Mouse (Mus musculus) midbrain, embryonic 12.5 days (tissue): ENCODE results near the gene Clba1. TPM values are rescaled to one million over a fixed set of nuclear protein-coding genes. Genes with fewer than 3 reads are reported as not detected.

Experiments
- ATAC-seq: fragments of 200-750 bp; cut with Nextera tagmentation; 2 replicates; pipeline ENCODE4 v1.8.0; 2017; ENCODE audit warnings: low read depth, moderate TSS enrichment, moderate library complexity; ENCODE audit not compliant: low FRiP score
- H3K27ac ChIP-seq: fragments of 300-500 bp; sonication (generic); replicated peaks from 2 replicates; pipeline ENCODE4 v1.5.1; 2016; ENCODE audit warnings: mild to moderate bottlenecking
- H3K27me3 ChIP-seq: fragments of 300-500 bp; sonication (generic); 2 replicates; pipeline ENCODE4 v1.6.1; 2016; ENCODE audit warnings: mild to moderate bottlenecking
- H3K36me3 ChIP-seq: fragments of 300-500 bp; sonication (generic); 2 replicates; pipeline ENCODE4 v1.6.1; 2016
- H3K4me1 ChIP-seq: fragments of 300-500 bp; sonication (generic); 2 replicates; pipeline ENCODE4 v1.6.1; 2016
- H3K4me2 ChIP-seq: fragments of 300-500 bp; sonication (generic); replicated peaks from 2 replicates; pipeline ENCODE4 v1.6.1; 2016; ENCODE audit warnings: mild to moderate bottlenecking, moderate library complexity
- H3K4me3 ChIP-seq: fragments of 300-500 bp; sonication (generic); 2 replicates; pipeline ENCODE4 v1.5.1; 2016; ENCODE audit warnings: mild to moderate bottlenecking
- H3K9ac ChIP-seq: fragments of 300-500 bp; sonication (generic); replicated peaks from 2 replicates; pipeline ENCODE4 v1.6.1; 2016; ENCODE audit warnings: mild to moderate bottlenecking, moderate library complexity
- H3K9me3 ChIP-seq: fragments of 300-500 bp; sonication (generic); 2 replicates; pipeline ENCODE4 v1.6.1; 2016; ENCODE audit warnings: mild to moderate bottlenecking
- WGBS: fragments of 180-500 bp; shearing (Covaris S2); methylation state at CpG from one replicate; pipeline ENCODE4 v1.1.7; 2016; 5-methylcytosine and 5-hydroxymethylcytosine counted together
- polyA plus RNA-seq: library from polyadenylated mRNA; unstranded; fragments of >200 nt; fragmentation: Nextera tagmentation; extraction: Ambion mirVana; gene quantifications from 2 replicates; pipeline ENCODE4 v1.2.1, GENCODE M21; 2016

The Clba1 gene
- polyA plus RNA-seq, 1 experiment from 2014 or later = 16.7 TPM

DNA sequence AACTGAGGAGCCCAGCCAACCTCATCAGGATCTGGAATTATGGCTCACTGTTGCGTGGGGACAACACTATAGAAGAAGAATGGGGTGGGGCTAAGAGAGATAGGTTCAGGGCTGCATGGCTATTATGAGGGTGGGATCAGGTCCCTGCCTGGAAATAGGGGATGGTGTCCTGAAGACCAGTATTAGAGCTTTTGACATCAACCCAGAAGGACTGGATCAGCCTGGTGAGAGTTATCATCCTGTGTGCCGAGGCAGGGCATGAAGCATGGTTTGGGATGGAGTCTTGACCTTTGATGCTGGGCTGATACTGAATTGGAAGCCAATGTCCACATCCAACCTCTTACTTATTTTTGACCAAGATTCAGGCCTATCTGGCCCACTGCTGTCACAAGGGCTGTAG lies 39.0 kb upstream of the Clba1 start:
- no peaks in the 10 kb centered on the region for H3K36me3 ChIP-seq
- ATAC-seq = no peak
- 89% methylated on average over 2 of the region's 2 CpGs for WGBS
- H3K4me2 ChIP-seq = no peak overlapping the region
- H3K4me3 ChIP-seq = no peak overlapping the region
- H3K27me3 ChIP-seq = no peaks in the 10 kb centered on the region
- H3K9me3 ChIP-seq = no peaks in the 10 kb centered on the region
- H3K27ac ChIP-seq = no peak overlapping the region
- H3K4me1 ChIP-seq = no peaks in the 10 kb centered on the region
- no peak overlapping the region for H3K9ac ChIP-seq

DNA sequence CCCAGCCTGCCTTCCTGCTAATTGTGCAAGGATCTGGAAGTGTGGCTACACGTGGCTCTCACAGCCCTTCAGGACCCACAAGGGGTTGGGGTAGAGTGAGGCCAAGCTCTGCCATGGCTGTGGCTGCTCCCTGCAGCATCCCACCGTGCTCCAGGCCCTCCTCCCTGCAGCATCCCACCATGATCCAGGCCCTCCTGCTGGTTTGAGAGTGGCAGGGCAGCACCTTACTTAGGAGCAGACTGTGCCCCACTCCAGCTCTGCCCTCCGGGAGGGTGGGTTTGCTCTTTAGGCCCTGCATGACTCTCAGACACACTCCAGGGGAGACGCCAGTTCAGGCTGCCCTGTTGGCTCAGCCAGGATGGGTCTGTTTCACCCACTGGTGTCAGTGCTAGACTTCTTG lies 38.3 kb upstream of the Clba1 start:
- H3K9ac ChIP-seq = no peak overlapping the region
- no peak overlapping the region for H3K4me2 ChIP-seq
- H3K27ac ChIP-seq = no peak overlapping the region
- WGBS = 78% methylated on average over 4 of the region's 4 CpGs
- H3K9me3 ChIP-seq = no peaks in the 10 kb centered on the region; the same call in 1 of the 2 replicates
- no peaks in the 10 kb centered on the region for H3K4me1 ChIP-seq
- no peak overlapping the region for H3K4me3 ChIP-seq
- no peak for ATAC-seq
- no peaks in the 10 kb centered on the region for H3K36me3 ChIP-seq
- H3K27me3 ChIP-seq = no peaks in the 10 kb centered on the region

DNA sequence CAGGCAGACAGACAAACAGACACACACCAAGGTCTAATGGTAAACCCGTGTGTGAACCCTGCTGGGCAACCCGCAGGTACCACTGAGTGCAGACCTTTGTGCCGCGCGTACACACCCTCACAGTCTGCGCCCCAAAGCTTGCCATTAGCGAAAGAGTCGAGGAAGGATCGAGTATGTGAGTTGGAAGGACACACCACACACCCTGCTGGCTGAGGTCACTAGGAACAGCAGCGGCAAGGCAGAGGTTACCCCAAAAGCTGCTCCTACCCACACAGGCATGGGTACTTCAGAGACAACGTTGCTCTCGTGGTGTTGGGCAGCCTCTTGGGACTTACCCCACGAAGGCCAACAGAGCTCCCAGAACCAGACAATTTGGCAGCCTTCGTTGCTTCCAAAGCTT lies 36.4 kb upstream of the Clba1 start:
- WGBS = 91% methylated on average over 14 of the region's 14 CpGs
- no peaks in the 10 kb centered on the region; the same call in 1 of the 2 replicates for H3K9me3 ChIP-seq
- no peak overlapping the region for H3K9ac ChIP-seq
- H3K27ac ChIP-seq = no peak overlapping the region
- no peaks in the 10 kb centered on the region for H3K4me1 ChIP-seq
- no peaks in the 10 kb centered on the region for H3K36me3 ChIP-seq
- no peaks in the 10 kb centered on the region for H3K27me3 ChIP-seq
- H3K4me2 ChIP-seq = no peak overlapping the region
- no peak for ATAC-seq
- H3K4me3 ChIP-seq = no peak overlapping the region

DNA sequence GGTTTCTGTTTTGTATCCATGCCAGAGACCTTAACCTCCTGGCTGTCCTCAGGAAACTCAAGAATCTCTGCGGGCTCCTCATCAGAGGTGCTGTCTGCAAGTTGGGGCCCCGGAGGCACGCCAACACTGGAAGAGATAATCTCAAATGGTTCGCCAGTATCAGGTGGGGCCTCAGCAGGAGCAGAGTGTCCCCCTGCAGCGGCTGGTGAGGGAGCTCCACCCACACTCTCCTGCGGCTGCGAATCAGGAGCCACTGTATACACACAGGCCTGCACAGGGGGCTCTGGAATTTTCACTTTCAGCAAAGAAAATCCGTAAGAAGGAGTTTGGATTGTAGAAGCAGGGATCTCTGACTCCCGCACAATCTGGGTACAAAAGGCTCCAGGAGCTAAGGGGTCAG lies 35.4 kb upstream of the Clba1 start:
- WGBS = 50% methylated on average over 9 of the region's 9 CpGs
- H3K27ac ChIP-seq = no peak overlapping the region

DNA sequence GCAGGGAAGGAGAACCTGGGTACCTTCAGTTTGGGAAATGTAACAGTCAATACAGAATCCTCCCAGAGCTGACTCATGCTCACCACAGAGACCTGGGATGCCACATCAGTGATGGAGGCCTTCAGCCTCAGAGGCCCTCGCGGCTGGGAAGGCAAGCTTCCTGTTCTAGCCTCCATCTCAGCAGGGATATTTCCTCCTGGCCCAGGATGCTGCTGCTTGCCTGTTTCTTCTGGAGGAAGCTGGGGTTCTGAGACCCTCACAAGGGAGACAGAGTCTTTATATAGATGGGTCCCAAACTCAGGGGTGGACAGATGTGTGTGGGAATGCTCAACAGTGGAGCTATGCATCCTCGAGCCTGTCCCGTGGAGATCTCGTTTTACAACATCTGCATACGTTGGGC lies 34.7 kb upstream of the Clba1 start:
- H3K4me2 ChIP-seq = no peak overlapping the region
- H3K9ac ChIP-seq = no peak overlapping the region
- H3K36me3 ChIP-seq = no peaks in the 10 kb centered on the region
- no peak overlapping the region for H3K27ac ChIP-seq
- 86% methylated on average over 6 of the region's 6 CpGs for WGBS
- no peak overlapping the region for H3K4me3 ChIP-seq
- no peak for ATAC-seq
- H3K9me3 ChIP-seq = no peaks in the 10 kb centered on the region; the same call in 1 of the 2 replicates
- no peaks in the 10 kb centered on the region for H3K27me3 ChIP-seq
- no peaks in the 10 kb centered on the region for H3K4me1 ChIP-seq

More for the DNA sequence above, 35.4 kb upstream of the Clba1 start:
- no peak overlapping the region for H3K9ac ChIP-seq
- no peak overlapping the region for H3K4me3 ChIP-seq
- no peaks in the 10 kb centered on the region for H3K36me3 ChIP-seq
- H3K4me2 ChIP-seq = no peak overlapping the region
- no peaks in the 10 kb centered on the region for H3K27me3 ChIP-seq
- ATAC-seq = no peak
- no peaks in the 10 kb centered on the region; the same call in 1 of the 2 replicates for H3K9me3 ChIP-seq
- no peaks in the 10 kb centered on the region for H3K4me1 ChIP-seq

DNA sequence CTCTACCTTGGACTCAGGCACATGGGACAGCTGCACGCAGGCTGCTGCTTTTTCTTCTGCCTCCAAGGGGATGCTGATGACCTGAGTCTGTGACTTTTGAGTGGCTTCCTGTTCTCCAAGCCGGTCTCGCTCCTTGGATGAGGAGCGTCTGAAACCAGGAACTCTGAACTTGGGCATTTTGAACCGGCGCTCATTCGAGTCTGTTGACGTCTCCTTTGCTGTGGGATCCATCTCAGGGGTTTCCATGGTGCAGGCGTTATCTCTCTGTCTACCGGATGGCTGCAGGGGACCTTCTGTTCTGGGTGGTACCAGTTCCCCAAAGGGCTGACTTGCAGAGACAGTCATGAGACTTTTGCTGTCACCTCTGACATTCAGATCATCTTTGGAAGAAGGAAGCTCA lies 34.3 kb upstream of the Clba1 start:
- Histone ChIP-seq H3K27me3 (no peaks in the 10 kb centered on the region), H3K36me3 (no peaks in the 10 kb centered on the region), H3K27ac (no peak overlapping the region), H3K4me2 (no peak overlapping the region), H3K9me3 (no peaks in the 10 kb centered on the region; the same call in 1 of the 2 replicates), H3K4me1 (no peaks in the 10 kb centered on the region), H3K4me3 (no peak overlapping the region), H3K9ac (no peak overlapping the region)
- WGBS = 90% methylated on average over 10 of the region's 10 CpGs
- ATAC-seq = no peak

DNA sequence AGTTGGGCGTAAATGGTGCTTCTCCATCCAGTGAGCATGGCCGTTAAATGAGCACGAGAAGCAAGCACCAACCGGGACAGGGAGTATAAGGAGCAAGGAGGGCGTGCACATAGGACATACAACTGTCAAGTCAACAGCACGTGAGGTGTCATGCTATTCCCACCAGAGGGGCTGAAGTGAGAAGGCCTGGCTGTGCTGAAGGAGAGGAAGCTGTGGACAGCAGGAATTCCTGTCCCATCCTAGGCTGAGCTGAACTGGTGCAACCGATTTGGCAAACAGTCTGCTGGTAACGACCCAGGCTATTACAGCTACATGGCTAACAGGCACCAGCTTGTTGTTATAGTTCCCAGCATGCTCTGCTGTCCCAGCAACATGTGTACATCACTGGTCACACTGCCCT lies 17.7 kb upstream of the Clba1 start:
- peaks cover 14% of the 10 kb centered on the region; the same call in 1 of the 2 replicates for H3K27me3 ChIP-seq
- ATAC-seq = no peak

DNA sequence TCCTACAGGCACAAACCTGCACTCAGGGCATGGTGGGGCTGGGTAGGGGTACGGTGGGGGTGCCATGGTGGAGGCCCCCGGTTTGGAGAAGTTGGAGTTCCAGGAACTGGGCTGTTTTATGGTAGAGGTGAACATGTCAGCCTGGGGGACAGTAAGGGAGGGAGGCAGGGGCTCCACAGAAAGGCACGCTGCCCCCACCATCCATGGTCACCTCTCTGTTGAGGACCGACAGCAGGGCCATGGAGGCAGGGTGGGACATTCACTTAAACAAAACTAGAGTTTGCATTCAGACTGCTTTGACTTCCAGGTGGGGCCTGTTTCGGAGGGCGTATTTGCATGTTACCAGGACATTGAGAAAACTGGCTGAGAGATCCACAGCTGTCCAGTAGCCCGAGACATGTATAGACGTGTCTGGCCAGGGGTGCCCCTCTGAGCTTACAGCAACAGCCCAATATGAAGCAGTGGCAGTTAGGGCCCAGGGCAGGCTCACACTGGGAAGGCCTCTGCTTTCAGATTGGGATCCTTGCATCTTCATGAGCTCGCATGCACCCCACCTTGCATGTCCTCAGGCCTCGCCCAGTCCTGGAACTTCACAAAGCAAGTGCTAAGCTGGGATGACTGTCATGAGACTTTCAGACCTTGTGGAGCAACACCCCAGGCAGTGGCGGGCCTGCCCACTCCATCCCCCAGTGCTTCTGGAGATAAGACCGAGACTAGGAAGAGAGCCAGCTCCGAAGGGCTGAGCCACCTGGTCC lies 15.0 kb upstream of the Clba1 start:
- peaks cover 7% of the 10 kb centered on the region; the same call in 1 of the 2 replicates for H3K4me1 ChIP-seq
- no peak overlapping the region for H3K4me3 ChIP-seq
- WGBS = 77% methylated on average over 13 of the region's 13 CpGs
- no peak for ATAC-seq
- peaks cover 23% of the 10 kb centered on the region for H3K27me3 ChIP-seq
- no peak overlapping the region for H3K9ac ChIP-seq
- no peak overlapping the region for H3K4me2 ChIP-seq
- H3K36me3 ChIP-seq = no peaks in the 10 kb centered on the region
- H3K9me3 ChIP-seq = no peaks in the 10 kb centered on the region
- no peak overlapping the region for H3K27ac ChIP-seq

More for the DNA sequence above, 17.7 kb upstream of the Clba1 start:
- H3K4me2 ChIP-seq = no peak overlapping the region
- H3K9me3 ChIP-seq = no peaks in the 10 kb centered on the region
- 80% methylated on average over 8 of the region's 8 CpGs for WGBS
- no peak overlapping the region for H3K27ac ChIP-seq
- H3K4me1 ChIP-seq = 0 out of 2 replicates have a peak, but pooled peaks cover 3% of the 10 kb centered on the region
- no peaks in the 10 kb centered on the region for H3K36me3 ChIP-seq
- no peak overlapping the region for H3K9ac ChIP-seq
- no peak overlapping the region for H3K4me3 ChIP-seq

DNA sequence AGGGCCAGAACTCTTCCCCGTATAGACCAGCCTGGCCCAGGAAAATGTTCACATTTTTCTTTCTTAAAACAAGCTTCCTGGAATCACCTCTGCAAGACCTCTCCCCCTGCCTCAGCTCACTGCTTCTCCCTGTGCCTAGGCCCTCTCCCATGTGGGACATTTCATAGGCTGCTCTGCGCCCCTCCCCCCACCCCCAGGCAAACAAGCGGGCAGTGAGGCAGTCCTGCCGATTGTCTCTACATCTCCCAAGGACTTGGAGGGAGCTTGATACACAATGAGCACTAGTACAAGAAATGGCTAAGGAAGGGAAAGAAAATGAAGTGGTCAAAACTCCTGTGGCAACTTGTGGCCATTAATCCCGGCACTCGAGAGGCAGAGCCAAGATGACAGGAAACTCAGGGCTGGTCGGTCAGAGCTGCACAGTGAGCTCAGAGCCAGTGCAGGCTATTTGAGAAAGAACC lies 14.4 kb upstream of the Clba1 start:
- Histone ChIP-seq H3K4me1 (peaks cover 7% of the 10 kb centered on the region; the same call in 1 of the 2 replicates), H3K9me3 (no peaks in the 10 kb centered on the region), H3K9ac (no peak overlapping the region), H3K4me3 (no peak overlapping the region), H3K27me3 (peaks cover 27% of the 10 kb centered on the region), H3K4me2 (no peak overlapping the region), H3K27ac (no peak overlapping the region), H3K36me3 (no peaks in the 10 kb centered on the region)
- ATAC-seq = no peak
- WGBS = 25% methylated on average over 7 of the region's 7 CpGs

DNA sequence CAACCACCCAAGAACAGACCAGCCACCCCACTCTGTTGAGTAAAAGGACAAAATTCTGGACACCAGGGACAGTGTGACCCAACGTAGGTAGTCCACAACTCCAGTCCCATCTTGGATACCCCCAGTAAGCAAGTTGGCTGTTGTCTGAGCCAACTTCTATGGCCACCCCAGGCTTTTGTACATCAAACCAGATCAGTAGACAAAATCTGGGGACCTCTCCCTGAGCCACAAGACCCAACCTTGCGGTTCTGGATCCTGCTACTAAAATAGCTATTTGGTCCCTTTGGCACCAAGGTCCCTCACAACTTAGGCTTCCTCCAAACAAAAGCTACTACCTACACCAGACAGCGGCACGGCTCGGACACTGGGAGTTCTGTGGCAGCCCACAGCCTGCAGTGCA lies 13.7 kb upstream of the Clba1 start:
- Histone ChIP-seq H3K4me1 (peaks cover 7% of the 10 kb centered on the region; the same call in 1 of the 2 replicates), H3K36me3 (no peaks in the 10 kb centered on the region), H3K4me3 (no peak overlapping the region), H3K4me2 (no peak overlapping the region), H3K27me3 (peaks cover 33% of the 10 kb centered on the region), H3K9ac (no peak overlapping the region), H3K9me3 (no peaks in the 10 kb centered on the region), H3K27ac (no peak overlapping the region)
- WGBS = 89% methylated on average over 5 of the region's 5 CpGs
- ATAC-seq = no peak

DNA sequence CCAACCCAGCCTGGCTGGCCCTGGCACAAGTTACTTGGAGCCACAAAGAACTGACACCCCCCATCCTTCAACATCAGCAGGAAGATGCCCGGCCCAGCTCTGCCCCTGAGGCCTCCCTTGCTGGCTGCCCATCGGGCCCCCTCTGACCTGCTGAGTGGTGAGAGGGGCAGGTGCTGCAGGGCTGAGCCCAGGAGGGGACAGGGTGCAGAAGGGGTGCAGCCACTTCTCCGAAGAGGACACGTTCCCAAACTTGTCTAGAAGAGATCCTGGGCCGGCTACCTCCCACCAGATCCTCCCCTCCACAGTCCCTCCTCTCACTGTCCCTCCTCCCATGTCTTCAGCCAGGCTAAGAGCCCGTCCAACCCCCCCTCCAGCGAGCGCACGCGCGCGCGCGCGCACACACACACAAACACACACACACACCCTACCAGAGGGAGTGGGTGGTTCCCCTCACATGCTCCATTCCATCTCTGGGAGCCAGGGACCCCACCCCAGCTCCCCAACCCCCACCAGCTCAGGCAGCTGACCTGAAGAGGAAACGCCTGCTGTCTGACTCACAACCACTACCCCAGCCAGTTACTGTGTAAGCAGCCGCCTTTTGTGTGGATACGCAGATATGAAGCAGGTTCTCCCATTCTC lies 13.2 kb upstream of the Clba1 start:
- H3K9ac ChIP-seq = no peak overlapping the region
- H3K27me3 ChIP-seq = peaks cover 38% of the 10 kb centered on the region
- no peak overlapping the region for H3K4me2 ChIP-seq
- no peak overlapping the region for H3K4me3 ChIP-seq
- no peaks in the 10 kb centered on the region for H3K36me3 ChIP-seq
- ATAC-seq = no peak
- WGBS = 77% methylated on average over 18 of the region's 18 CpGs
- H3K9me3 ChIP-seq = no peaks in the 10 kb centered on the region
- H3K27ac ChIP-seq = no peak overlapping the region
- peaks cover 7% of the 10 kb centered on the region; the same call in 1 of the 2 replicates for H3K4me1 ChIP-seq
